Mouse (Mus musculus) heart, embryonic 14.5 days (tissue): ENCODE results near the gene Gm14440. TPM values are rescaled to one million over a fixed set of nuclear protein-coding genes. Genes with fewer than 3 reads are reported as not detected.
"Not testable (repeated sequence)": the region's sequence is repeated elsewhere in the genome, so short reads cannot be mapped to it uniquely, and the experiment has no call there.

ENCODE experiments used
- ATAC-seq: fragments of 200-750 bp; cut with Nextera tagmentation; 2 replicates; pipeline ENCODE4 v1.8.0; 2017; ENCODE audit warnings: low read depth, moderate TSS enrichment; ENCODE audit not compliant: insufficient number of reproducible peaks, insufficient read depth, low FRiP score
- H3K27ac ChIP-seq, 2 experiments: fragments of 200-500 bp in 1 of 2; fragments of 300-500 bp in 1 of 2; sonication (generic) in 1 of 2; replicated peaks in 1 of 2; 2 replicates each; pipeline ENCODE4 v1.5.1; 2012 to 2014; ENCODE audit warnings: low read depth in 2 of 2, low read length in 2 of 2, control low read depth in 1 of 2, mild to moderate bottlenecking in 1 of 2, mixed read lengths in 1 of 2; ENCODE audit not compliant: control insufficient read depth in 1 of 2, insufficient read depth in 1 of 2
- H3K27me3 ChIP-seq: fragments of 300-500 bp; sonication (generic); 2 replicates; pipeline ENCODE4 v1.6.1; 2014; ENCODE audit warnings: mild to moderate bottlenecking, low read length, control low read depth; ENCODE audit not compliant: control insufficient read depth, insufficient read depth
- H3K36me3 ChIP-seq: fragments of 300-500 bp; sonication (generic); 2 replicates; pipeline ENCODE4 v1.6.1; 2014; ENCODE audit warnings: mild to moderate bottlenecking, control low read depth, low read length, mixed read lengths; ENCODE audit not compliant: control insufficient read depth, insufficient read depth
- H3K4me1 ChIP-seq, 2 experiments: fragments of 200-500 bp in 1 of 2; fragments of 300-500 bp in 1 of 2; sonication (generic) in 1 of 2; 2 replicates each; pipeline ENCODE4 v1.6.1; 2012 to 2014; ENCODE audit warnings: low read length in 2 of 2, control low read depth in 1 of 2, mixed read lengths in 1 of 2; ENCODE audit not compliant: control insufficient read depth in 2 of 2, insufficient read depth in 2 of 2
- H3K4me2 ChIP-seq: fragments of 300-500 bp; sonication (generic); 2 replicates; pipeline ENCODE4 v1.6.1; 2014; ENCODE audit warnings: mild to moderate bottlenecking, low read length
- H3K4me3 ChIP-seq, 2 experiments: fragments of 200-500 bp in 1 of 2; fragments of 300-500 bp in 1 of 2; sonication (generic) in 1 of 2; 2 replicates each; pipeline ENCODE4 v1.5.1; 2012 to 2014; ENCODE audit warnings: low read length in 2 of 2, mild to moderate bottlenecking in 2 of 2, control low read depth in 1 of 2, low read depth in 1 of 2, moderate library complexity in 1 of 2; ENCODE audit not compliant: control insufficient read depth in 1 of 2, insufficient read depth in 1 of 2
- H3K9ac ChIP-seq: fragments of 300-500 bp; sonication (generic); 2 replicates; pipeline ENCODE4 v1.6.1; 2014; ENCODE audit warnings: mild to moderate bottlenecking, low read length
- H3K9me3 ChIP-seq: fragments of 300-500 bp; sonication (generic); 2 replicates; pipeline ENCODE4 v1.6.1; 2016; ENCODE audit warnings: low read length, control low read depth; ENCODE audit not compliant: control insufficient read depth
- WGBS: fragments of 180-500 bp; shearing (Covaris S2); extraction: QIAGEN DNeasy Blood & Tissue Kit; methylation state at CpG from one replicate; pipeline ENCODE4 v1.1.7; 2014; 5-methylcytosine and 5-hydroxymethylcytosine counted together
- polyA plus RNA-seq: library from polyadenylated mRNA; unstranded; fragments of >200 nt; fragmentation: Nextera tagmentation; extraction: Ambion mirVana; gene quantifications from 2 replicates; pipeline ENCODE4 v1.2.1, GENCODE M21; 2014

Gene Gm14440
- not detected in 2 replicates for polyA plus RNA-seq

DNA sequence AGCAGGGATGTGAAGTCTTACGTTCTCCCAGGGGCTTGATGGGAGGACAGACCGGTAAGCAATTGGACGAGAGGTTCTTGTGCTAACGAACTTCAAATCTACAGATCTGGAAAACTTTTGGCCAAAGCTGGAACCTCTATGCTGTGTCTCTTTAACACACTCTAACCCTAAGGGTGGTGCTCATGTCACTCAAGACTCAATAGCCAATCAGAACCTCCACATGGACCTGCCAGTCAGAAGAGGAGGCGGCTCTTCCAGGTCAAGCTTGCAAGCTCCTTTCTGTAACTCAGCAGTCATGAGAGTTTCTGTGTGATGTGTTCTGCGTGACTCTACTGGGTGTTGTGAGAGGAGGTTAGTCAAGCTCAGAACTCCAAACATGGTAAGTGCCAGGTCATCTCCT, at the start of gene Gm14440:
Gene Gm14440, plus strand, starts transcription at position 301 of the 400 bp plus-strand sequence.
- H3K4me3 ChIP-seq, H3K4me2 ChIP-seq, H3K9me3 ChIP-seq, ATAC-seq, H3K9ac ChIP-seq, H3K4me1 ChIP-seq, H3K36me3 ChIP-seq, H3K27ac ChIP-seq, H3K27me3 ChIP-seq: not testable (repeated sequence)
- WGBS: no CpG with 5 or more reads among the region's 6 CpGs

Other genes starting within 250 kb of the Gm14440 start
- gene Gm14393, start 207.3 kb upstream of the Gm14440 start, polyA plus RNA-seq: 1.2 TPM in 1 of 2 replicates, not detected in the other
- gene Gm14399, start 133.1 kb upstream of the Gm14440 start, polyA plus RNA-seq: 7.3 TPM in 2 replicates
- 0.30 and 0.59 TPM in 2 replicates for gene Gm14443, start 99.3 kb upstream of the Gm14440 start, polyA plus RNA-seq
- gene Gm14391, start 68.2 kb upstream of the Gm14440 start, polyA plus RNA-seq: 6.9 and 10.8 TPM in 2 replicates
- 12.9 and 14.4 TPM in 2 replicates for gene Gm4631, start 63.1 kb downstream of the Gm14440 start, polyA plus RNA-seq
- gene Zfp968, start 97.3 kb downstream of the Gm14440 start, polyA plus RNA-seq: 5.3 and 8.5 TPM in 2 replicates
- 5.3 and 16.6 TPM in 2 replicates for gene Gm4724, start 160.7 kb downstream of the Gm14440 start, polyA plus RNA-seq
- gene Zfp965, start 194.9 kb downstream of the Gm14440 start, polyA plus RNA-seq: 10.2 and 11.3 TPM in 2 replicates